Mouse (Mus musculus) c-Kit-positive CD71-positive TER-119-negative erythroid progenitor cells, embryonic 14.5 days (primary cell): Measurements from ENCODE around the gene Rap1gds1.

Experiments
- DNase-seq: peaks from one replicate; pipeline ENCODE4 v3.0.0-alpha.2; 2013; ENCODE audit warnings: low read depth

The Rap1gds1 gene

GRCm38 (mm10) chr3:138941604-138942003 is 133.4 kb downstream of the Rap1gds1 start:
- no peak for DNase-seq

GRCm38 (mm10) chr3:138937241-138937640 is 137.8 kb downstream of the Rap1gds1 start:
- DNase-seq: no peak

- DNase-seq: no peak
These were observed 138.2 kb downstream of the Rap1gds1 start for GRCm38 (mm10) chr3:138936780-138937179.

DNA sequence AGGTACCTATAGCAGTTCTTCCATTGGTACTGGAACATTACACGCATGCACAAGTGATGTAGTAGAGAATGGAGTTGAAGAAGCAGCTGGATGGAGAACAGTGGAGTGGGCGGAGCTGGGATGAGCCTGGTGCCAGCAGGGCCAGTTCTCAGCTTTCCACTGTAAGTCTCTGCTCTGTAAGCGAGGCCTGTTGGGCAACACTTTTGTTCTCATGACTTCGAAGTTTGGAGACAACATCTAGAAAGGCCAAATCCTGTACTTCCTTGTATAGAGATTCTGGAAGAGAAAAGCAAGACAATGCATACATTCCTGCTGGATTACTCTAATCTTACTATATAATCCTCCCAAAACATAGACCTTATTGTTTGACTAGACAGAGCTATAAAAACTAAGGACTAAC is 147.6 kb downstream of the Rap1gds1 start:
- DNase-seq: no peak

GRCm38 (mm10) chr3:138926161-138926560 is 148.8 kb downstream of the Rap1gds1 start:
- DNase-seq: no peak

DNA sequence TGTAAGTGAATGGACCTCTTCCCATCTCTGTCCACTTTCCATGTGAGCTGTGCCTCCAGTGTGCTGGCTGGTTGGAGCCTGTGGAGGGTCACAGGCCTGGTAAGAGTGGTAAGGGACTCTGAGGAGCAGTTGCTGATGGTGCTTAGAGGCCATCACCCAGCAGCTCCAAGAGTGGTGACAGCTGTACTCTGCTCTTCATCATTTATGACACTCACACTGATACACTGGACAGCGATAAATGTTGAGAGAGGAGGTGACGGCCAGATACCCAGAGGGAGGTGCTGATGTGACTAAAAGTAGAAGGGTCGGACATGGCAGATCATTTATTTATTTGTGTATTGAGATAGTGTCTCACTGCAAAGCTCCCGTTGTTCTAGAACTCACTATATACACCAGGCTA is 156.8 kb downstream of the Rap1gds1 start:
- DNase-seq: no peak

DNA sequence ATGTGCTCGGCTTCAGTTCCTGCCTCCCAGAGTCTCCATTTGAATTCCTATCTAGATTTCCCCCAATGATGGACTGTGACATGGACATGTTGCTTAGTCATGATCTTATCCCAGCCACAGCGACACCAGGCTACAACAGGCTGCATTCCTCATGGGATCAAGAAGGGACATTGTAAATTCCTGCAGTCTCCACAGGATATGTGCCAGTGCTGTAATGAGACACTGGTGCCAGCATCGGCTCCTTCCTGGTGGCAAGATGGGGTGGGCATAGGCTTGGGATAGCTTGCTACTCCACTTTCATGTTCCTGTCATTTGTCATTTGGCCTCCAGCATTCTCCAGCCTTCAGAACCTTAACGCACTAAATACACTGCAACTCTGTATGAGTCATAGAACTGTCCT is 158.0 kb downstream of the Rap1gds1 start:
- no peak for DNase-seq

- DNase-seq: no peak
These were observed 158.4 kb downstream of the Rap1gds1 start for GRCm38 (mm10) chr3:138916591-138916990.

GRCm38 (mm10) chr3:138914626-138915288 is 160.2 kb downstream of the Rap1gds1 start:
- no peak for DNase-seq

DNA sequence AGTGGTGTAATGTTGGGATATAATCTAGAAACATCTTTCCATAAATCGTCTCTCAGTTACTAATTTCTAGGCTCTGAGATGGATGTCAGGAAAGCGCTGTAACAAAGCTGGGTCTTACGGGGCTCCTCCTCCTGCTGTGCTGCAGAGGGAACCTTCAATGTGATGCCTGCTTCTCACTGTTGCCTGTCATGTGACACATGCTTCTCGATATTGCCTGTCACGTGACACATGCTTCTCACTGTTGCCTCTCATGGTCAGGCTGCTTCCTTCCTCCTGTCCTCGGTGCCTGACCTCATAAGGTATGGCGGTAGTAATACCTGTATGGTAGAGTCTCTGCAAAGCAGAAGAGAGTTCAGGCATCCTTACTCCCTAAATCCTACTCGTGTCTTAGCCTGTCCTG is 162.5 kb downstream of the Rap1gds1 start:
- no peak for DNase-seq

GRCm38 (mm10) chr3:138909313-138909712 is 165.7 kb downstream of the Rap1gds1 start:
- DNase-seq: no peak

- peak; percentile 40 for DNase-seq
These were observed 168.7 kb downstream of the Rap1gds1 start for GRCm38 (mm10) chr3:138906112-138906880.

DNA sequence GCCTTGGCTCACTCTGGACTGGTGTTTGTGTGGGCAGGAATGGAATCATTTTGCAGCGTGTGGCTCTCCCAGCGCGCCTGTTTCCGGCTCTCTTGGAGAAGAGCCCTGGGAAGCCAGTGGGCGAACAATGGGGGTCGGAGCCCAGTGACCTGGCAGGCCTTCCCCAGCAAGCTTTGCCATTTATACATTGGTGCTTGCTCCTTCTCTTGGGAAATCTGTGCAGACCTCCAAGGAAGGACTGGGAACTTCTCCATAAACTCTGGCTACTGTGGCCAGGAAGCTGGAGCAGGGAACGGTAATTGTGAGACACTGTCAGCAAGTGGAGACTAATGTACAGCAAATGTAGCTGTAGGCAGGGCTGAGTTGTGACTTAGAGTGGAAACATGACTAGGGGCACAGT is 169.3 kb downstream of the Rap1gds1 start:
- no peak for DNase-seq

DNA sequence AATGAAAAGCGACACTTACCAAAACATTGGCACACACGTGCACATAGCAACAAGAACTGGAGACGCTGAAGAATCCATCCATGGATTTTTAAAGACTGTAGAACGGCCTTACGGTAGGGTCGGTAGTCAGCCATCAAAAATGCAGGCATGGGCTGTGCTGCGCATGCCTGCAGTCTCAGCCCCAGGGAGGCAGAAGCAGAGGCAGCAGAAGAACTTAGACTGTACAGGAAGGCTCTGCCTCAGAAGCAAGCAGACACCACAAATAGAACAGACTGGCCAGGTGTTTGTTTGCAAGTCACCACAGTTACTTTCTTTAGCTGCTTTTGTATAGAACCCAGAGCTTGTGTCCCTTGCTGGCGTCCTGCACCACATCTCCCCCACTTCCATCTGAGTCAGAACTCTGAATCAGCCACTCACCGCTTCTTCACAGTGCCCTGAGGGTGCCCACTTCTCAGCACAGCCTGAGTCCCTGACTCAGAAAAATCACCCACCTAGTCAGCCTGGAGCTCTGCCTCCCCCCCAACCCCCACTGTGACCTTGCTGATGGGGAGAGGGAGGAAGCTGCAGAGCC is 174.3 kb downstream of the Rap1gds1 start:
- DNase-seq: no peak

- DNase-seq: no peak
These were observed 176.9 kb downstream of the Rap1gds1 start for GRCm38 (mm10) chr3:138898055-138898454.

- DNase-seq: no peak
These were observed 177.5 kb downstream of the Rap1gds1 start for GRCm38 (mm10) chr3:138897500-138897899.

DNA sequence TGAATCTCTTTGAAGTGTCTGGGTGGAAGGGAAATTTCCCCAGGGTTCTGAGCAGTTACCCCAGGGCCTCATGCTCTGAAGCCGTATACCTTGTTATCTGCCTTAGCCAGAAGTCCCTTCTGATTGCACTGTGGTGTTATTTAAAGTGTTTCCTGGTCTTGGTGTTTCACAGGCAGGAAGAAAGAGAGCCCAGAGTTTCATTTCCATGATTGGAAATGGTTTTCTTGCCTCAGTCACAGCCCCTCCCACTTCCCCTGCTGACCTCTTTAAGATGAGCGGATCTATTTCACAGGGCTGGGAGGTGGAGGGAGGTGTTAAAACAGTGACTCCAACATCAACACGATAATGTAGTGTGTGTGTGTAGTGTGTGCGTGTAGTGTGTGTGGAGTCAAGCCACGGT is 181.5 kb downstream of the Rap1gds1 start:
- DNase-seq: peak; percentile 21

DNA sequence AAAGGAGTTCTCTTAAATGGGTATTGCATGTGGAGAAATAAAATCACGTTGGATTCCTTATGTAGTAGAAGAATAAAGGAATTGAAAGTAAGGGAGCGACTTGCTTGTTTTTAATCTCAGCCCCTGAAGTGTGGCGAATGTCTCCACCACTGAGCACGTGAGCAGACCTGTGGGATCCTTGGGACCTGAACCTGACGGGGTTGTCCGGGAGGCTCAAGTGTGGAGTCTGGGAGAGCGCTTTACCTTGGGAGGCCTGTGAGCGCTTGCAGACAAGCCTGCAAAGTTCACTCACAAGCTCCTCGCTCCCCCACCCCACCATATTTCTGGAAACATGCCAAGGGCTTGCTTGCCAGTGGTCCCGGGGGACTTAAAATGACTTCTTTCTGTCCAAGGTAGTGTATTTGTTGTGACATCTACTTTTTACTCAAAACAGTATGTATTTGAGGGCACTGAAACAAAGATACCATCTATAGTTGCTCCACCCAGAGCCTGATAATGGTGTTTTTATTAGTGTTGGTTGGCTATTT is 185.2 kb downstream of the Rap1gds1 start:
- DNase-seq: no peak

- DNase-seq: no peak
These were observed 185.8 kb downstream of the Rap1gds1 start for GRCm38 (mm10) chr3:138889214-138889613.

- no peak for DNase-seq
These were observed 188.9 kb downstream of the Rap1gds1 start for GRCm38 (mm10) chr3:138886121-138886520.

- no peak for DNase-seq
These were observed 193.2 kb downstream of the Rap1gds1 start for GRCm38 (mm10) chr3:138881725-138882347.

DNA sequence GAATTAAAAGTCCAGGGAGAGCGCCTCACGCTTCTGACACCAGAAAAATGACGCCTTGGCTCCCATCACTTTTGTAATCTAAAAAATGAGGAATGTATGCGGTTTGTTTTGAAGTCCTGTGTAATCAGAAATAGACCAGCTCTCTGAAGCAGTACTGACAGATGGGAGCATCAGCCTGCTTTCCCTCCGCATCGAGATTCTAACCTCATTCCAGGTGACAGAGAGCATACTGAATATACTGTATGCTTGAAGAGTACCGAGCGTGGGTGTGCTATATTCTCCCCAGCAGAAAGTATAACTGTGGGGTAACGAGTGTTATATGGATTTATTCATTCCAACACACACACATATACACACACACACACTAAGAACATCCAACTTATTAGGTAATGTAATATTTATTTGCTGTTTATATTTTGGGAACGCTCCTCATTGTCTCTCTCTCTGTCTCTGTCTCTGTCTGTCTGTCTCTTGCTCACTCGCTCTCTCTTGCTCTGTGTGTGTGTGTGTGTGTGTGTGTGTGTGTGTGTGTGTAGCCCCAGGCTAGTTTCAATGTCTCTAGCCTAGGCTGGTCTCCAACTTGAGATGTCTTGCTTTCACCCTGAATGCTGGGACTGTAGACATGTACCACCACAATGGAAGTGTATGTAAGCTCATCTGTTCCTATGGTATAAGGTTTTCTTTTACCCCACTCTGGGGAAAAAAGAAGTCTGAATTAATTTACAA is 193.8 kb downstream of the Rap1gds1 start:
- no peak for DNase-seq
